Mouse (Mus musculus): ENCODE results near the gene Tifab. TPM values are rescaled to one million over a fixed set of nuclear protein-coding genes. Genes with fewer than 3 reads are reported as not detected.

Tifab gene
- 1.3 and 1.9 TPM in 2 replicates for polyA plus RNA-seq (2012; rRNA removed)

GRCm38 (mm10) chr13:56178416-56179035 lies at the start of gene Tifab:
Gene Tifab (minus strand): TSS chr13:56178885.

GRCm38 (mm10) chr13:56136200-56136599 lies 42.5 kb downstream of the Tifab start, which contains the start of gene H2afy:
Gene H2afy (minus strand): TSS chr13:56136361.

Other genes with a start within 250 kb of the Tifab start
- 38.3 and 51.7 TPM in 2 replicates for gene H2afy, start 42.5 kb downstream of the Tifab start, polyA plus RNA-seq (2012; rRNA removed)
- not detected in 2 replicates for gene Neurog1, start 73.3 kb upstream of the Tifab start, polyA plus RNA-seq (2012; rRNA removed)
- 12.6 and 31.1 TPM in 2 replicates for gene Cxcl14, start 117.7 kb upstream of the Tifab start, polyA plus RNA-seq (2012; rRNA removed)
- not detected in 2 replicates for gene Gm3045, start 247.7 kb upstream of the Tifab start, polyA plus RNA-seq (2012; rRNA removed)

Measured in stomach, adult 2 months (tissue).